Mouse (Mus musculus): Measurements from ENCODE around the gene Sesn3.

- no peak for TF ChIP-seq CTCF (IDR thresholded peaks at IDR 0.05; ENCODE audit: borderline replicate concordance, insufficient read depth, low read length)
- TF ChIP-seq POLR2A (IDR thresholded peaks at IDR 0.05; ENCODE audit: low read depth, low read length): no peak
Measured at GRCm38 (mm10) chr9:14352337-14352736, 77.5 kb downstream of the Sesn3 start.

Data from embryonic fibroblast, embryonic 13.5 days (primary cell).